Mouse (Mus musculus): Measurements from ENCODE around the gene Plcd3. TPM values are rescaled to one million over a fixed set of nuclear protein-coding genes. Genes with fewer than 3 reads are reported as not detected.
A peak's percentile ranks its signal among the peaks of the same experiment; 100 is the strongest.

Gene Plcd3
- total and polyA plus RNA-seq, 3 experiments = 2.0 to 2.6 TPM; not detected in 1

- Histone ChIP-seq H3K9me3 (replicated peaks; ENCODE audit: insufficient read depth, low read length) (no peaks in the 10 kb centered on the region), H3K4me1 (ENCODE audit: control insufficient read depth in 1 of 2, insufficient read depth in 2 of 2, low read length in 2 of 2) (peaks cover 9 to 20% of the 10 kb centered on the region in 2 experiments), H3K9ac (ENCODE audit: control insufficient read depth, low read depth, low read length, poor library complexity, severe bottlenecking) (no peak overlapping the region), H3K36me3 (ENCODE audit: control insufficient read depth in 1 of 2, insufficient read depth in 2 of 2, low read length in 2 of 2) (peaks cover 0 to 9% of the 10 kb centered on the region in 2 experiments; a peak in 2 of 4 replicates), H3K79me2 (ENCODE audit: control insufficient read depth, insufficient read depth, low read length, poor library complexity) (no peaks in the 10 kb centered on the region; the same call in 1 of the 2 replicates), H3K27me3 (ENCODE audit: control insufficient read depth in 1 of 2, insufficient read depth in 2 of 2, low read length in 2 of 2) (no peaks in the 10 kb centered on the region), H3K27ac (ENCODE audit: control insufficient read depth, low read depth, low read length) (no peak overlapping the region), H3K4me3 (ENCODE audit: control insufficient read depth in 1 of 2, insufficient read depth in 1 of 2, low read depth in 2 of 2, low read length in 2 of 2) (no peak overlapping the region)
- TF ChIP-seq USF1 (IDR thresholded peaks at IDR 0.05; ENCODE audit: low read depth, low read length) = no peak
- no peak for TF ChIP-seq CHD1 (IDR thresholded peaks at IDR 0.05; ENCODE audit: low read depth, low read length)
- no peak for TF ChIP-seq ZMIZ1 (IDR thresholded peaks at IDR 0.05; ENCODE audit: low read depth, low read length)
- TF ChIP-seq CHD2 (IDR thresholded peaks at IDR 0.05; ENCODE audit: low read length) = no peak
- TF ChIP-seq E2F4 (IDR thresholded peaks at IDR 0.05; ENCODE audit: borderline replicate concordance, low read depth, low read length) = no peak
- TF ChIP-seq NELFE (IDR thresholded peaks at IDR 0.05; ENCODE audit: low read depth, low read length) = no peak
- no peak for TF ChIP-seq MYB (IDR thresholded peaks at IDR 0.05; ENCODE audit: low read depth, low read length)
- no peak for TF ChIP-seq POLR2A (IDR thresholded peaks at IDR 0.05; ENCODE audit: control insufficient read depth in 1 of 2, insufficient read depth in 1 of 2, low read depth in 1 of 2, low read length in 2 of 2, poor library complexity in 1 of 2)
- no peak for TF ChIP-seq JUND (IDR thresholded peaks at IDR 0.05; ENCODE audit: low read depth, low read length)
- no peak for TF ChIP-seq ZNF384 (IDR thresholded peaks at IDR 0.05; ENCODE audit: low read depth, low read length)
- TF ChIP-seq TAL1 (IDR thresholded peaks at IDR 0.05; ENCODE audit: low read length) = no peak
- DNase-seq (ENCODE audit: low read depth, low spot score) = no peak
These were observed 3.8 kb upstream of the Plcd3 start for GRCm38 (mm10) chr11:103105180-103105725.

- Histone ChIP-seq H3K4me1 (ENCODE audit: control insufficient read depth in 1 of 2, insufficient read depth in 2 of 2, low read length in 2 of 2) (peaks cover 9 to 20% of the 10 kb centered on the region in 2 experiments), H3K4me3 (ENCODE audit: control insufficient read depth in 1 of 2, insufficient read depth in 1 of 2, low read depth in 2 of 2, low read length in 2 of 2) (peak overlapping the region; percentile 59 to 67), H3K27ac (ENCODE audit: control insufficient read depth, low read depth, low read length) (0 out of 2 replicates have a peak overlapping the region, but pooled peaks have one; percentile 5), H3K9ac (ENCODE audit: control insufficient read depth, low read depth, low read length, poor library complexity, severe bottlenecking) (peak overlapping the region; percentile 36), H3K27me3 (ENCODE audit: control insufficient read depth in 1 of 2, insufficient read depth in 2 of 2, low read length in 2 of 2) (no peaks in the 10 kb centered on the region), H3K36me3 (ENCODE audit: control insufficient read depth in 1 of 2, insufficient read depth in 2 of 2, low read length in 2 of 2) (peaks cover 0 to 9% of the 10 kb centered on the region in 2 experiments; a peak in 2 of 4 replicates), H3K9me3 (replicated peaks; ENCODE audit: insufficient read depth, low read length) (no peaks in the 10 kb centered on the region), H3K79me2 (ENCODE audit: control insufficient read depth, insufficient read depth, low read length, poor library complexity) (no peaks in the 10 kb centered on the region; the same call in 1 of the 2 replicates)
- DNase-seq (ENCODE audit: low read depth, low spot score) = peak; percentile 82
- TF ChIP-seq MAFK (IDR thresholded peaks at IDR 0.05; ENCODE audit: borderline replicate concordance, low read depth, low read length) = no peak
- no peak for TF ChIP-seq POLR2AphosphoS2 (IDR thresholded peaks at IDR 0.05; ENCODE audit: low read length)
- TF ChIP-seq ETS1 (IDR thresholded peaks at IDR 0.05; ENCODE audit: low read depth, low read length) = peak; percentile 57; the same call in 1 of the 2 replicates
- peak; percentile 61 for TF ChIP-seq HCFC1 (IDR thresholded peaks at IDR 0.05; ENCODE audit: low read depth, low read length)
- TF ChIP-seq MEF2A (IDR thresholded peaks at IDR 0.05; ENCODE audit: extremely low read depth, insufficient replicate concordance, low read depth, low read length, poor library complexity, severe bottlenecking) = no peak
- TF ChIP-seq ZC3H11A (IDR thresholded peaks at IDR 0.05; ENCODE audit: low read depth, low read length) = no peak
- TF ChIP-seq MYC (IDR thresholded peaks at IDR 0.05; ENCODE audit: low read depth, low read length) = 0 out of 2 replicates have a peak, but pooled peaks have one; percentile 38
- TF ChIP-seq CTCF (IDR thresholded peaks at IDR 0.05 in 2 of 3, conservative IDR thresholded peaks at IDR 0.05 in 1 of 3; ENCODE audit: control insufficient read depth in 1 of 3, insufficient read depth in 1 of 3, low read depth in 2 of 3, low read length in 3 of 3, poor library complexity in 1 of 3, severe bottlenecking in 1 of 3) = no peak
- 0 out of 2 replicates have a peak, but pooled peaks have one; percentile 7 for TF ChIP-seq TAL1 (IDR thresholded peaks at IDR 0.05; ENCODE audit: low read length)
- peak; percentile 44 to 60; a peak in 3 of 4 replicates for TF ChIP-seq EP300 (IDR thresholded peaks at IDR 0.05; ENCODE audit: low read depth in 1 of 2, low read length in 2 of 2)
- peak; percentile 34; the same call in 1 of the 2 replicates for TF ChIP-seq RCOR1 (IDR thresholded peaks at IDR 0.05; ENCODE audit: low read depth, low read length)
- TF ChIP-seq TCF12 (IDR thresholded peaks at IDR 0.05; ENCODE audit: low read depth, low read length) = peak; percentile 32; the same call in 1 of the 2 replicates
- no peak for TF ChIP-seq ZKSCAN1 (IDR thresholded peaks at IDR 0.05; ENCODE audit: low read depth, low read length)
- peak; percentile 44 for TF ChIP-seq TBP (IDR thresholded peaks at IDR 0.05; ENCODE audit: low read depth, low read length)
- no peak for TF ChIP-seq POLR2A (IDR thresholded peaks at IDR 0.05; ENCODE audit: control insufficient read depth in 1 of 2, insufficient read depth in 1 of 2, low read depth in 1 of 2, low read length in 2 of 2, poor library complexity in 1 of 2)
- TF ChIP-seq MXI1 (IDR thresholded peaks at IDR 0.05; ENCODE audit: low read depth, low read length) = peak; percentile 48; the same call in 1 of the 2 replicates
- TF ChIP-seq CHD1 (IDR thresholded peaks at IDR 0.05; ENCODE audit: low read depth, low read length) = 0 out of 2 replicates have a peak, but pooled peaks have one; percentile 58
- no peak for TF ChIP-seq KAT2A (conservative IDR thresholded peaks at IDR 0.05; ENCODE audit: low read depth, low read length)
- TF ChIP-seq E2F4 (IDR thresholded peaks at IDR 0.05; ENCODE audit: borderline replicate concordance, low read depth, low read length) = no peak
- TF ChIP-seq CHD2 (IDR thresholded peaks at IDR 0.05; ENCODE audit: low read length) = no peak
- TF ChIP-seq GABPA (IDR thresholded peaks at IDR 0.05; ENCODE audit: low read depth, low read length) = no peak
- TF ChIP-seq SMC3 (IDR thresholded peaks at IDR 0.05; ENCODE audit: low read depth, low read length) = no peak
- TF ChIP-seq USF1 (IDR thresholded peaks at IDR 0.05; ENCODE audit: low read depth, low read length) = no peak
- no peak for TF ChIP-seq ZNF384 (IDR thresholded peaks at IDR 0.05; ENCODE audit: low read depth, low read length)
- peak; percentile 76 for TF ChIP-seq GATA1 (IDR thresholded peaks at IDR 0.05; ENCODE audit: low read depth, low read length)
These were observed 3.0 kb upstream of the Plcd3 start for GRCm38 (mm10) chr11:103104469-103104868.
